Mouse (Mus musculus): Measurements from ENCODE around the gene Me1. TPM values are rescaled to one million over a fixed set of nuclear protein-coding genes. Genes with fewer than 3 reads are reported as not detected.

Me1 gene
- polyA plus RNA-seq, 1 experiment from 2014 or later, result 8.4 TPM

- Histone ChIP-seq H3K27me3 (ENCODE audit: control insufficient read depth, insufficient read depth, low read length) (no peaks in the 10 kb centered on the region), H3K9me3 (ENCODE audit: control insufficient read depth, low read length) (no peaks in the 10 kb centered on the region), H3K4me3 (ENCODE audit: low read length) (no peak overlapping the region), H3K4me2 (replicated peaks; ENCODE audit: low read depth, low read length) (no peak overlapping the region), H3K4me1 (ENCODE audit: control insufficient read depth, insufficient read depth, low read length) (no peaks in the 10 kb centered on the region), H3K9ac (ENCODE audit: low read depth, low read length) (no peak overlapping the region), H3K36me3 (ENCODE audit: control insufficient read depth, insufficient read depth, low read length) (no peaks in the 10 kb centered on the region), H3K27ac (ENCODE audit: low read depth, low read length) (no peak overlapping the region)
- WGBS, result 61% methylated on average over 4 of the region's 4 CpGs
- no peak for ATAC-seq (ENCODE audit: low FRiP score, low TSS enrichment)
Measured at GRCm38 (mm10) chr9:86658347-86658746, 37.4 kb downstream of the Me1 start.

GRCm38 (mm10) chr9:86652194-86652593 is 43.6 kb downstream of the Me1 start:
- no peaks in the 10 kb centered on the region for H3K9me3 ChIP-seq (ENCODE audit: control insufficient read depth, low read length)
- 57% methylated on average over 1 of the region's 1 CpGs for WGBS
- H3K9ac ChIP-seq (ENCODE audit: low read depth, low read length), result no peak overlapping the region
- H3K27me3 ChIP-seq (ENCODE audit: control insufficient read depth, insufficient read depth, low read length), result no peaks in the 10 kb centered on the region
- no peak overlapping the region for H3K27ac ChIP-seq (ENCODE audit: low read depth, low read length)
- no peak for ATAC-seq (ENCODE audit: low FRiP score, low TSS enrichment)
- no peaks in the 10 kb centered on the region for H3K4me1 ChIP-seq (ENCODE audit: control insufficient read depth, insufficient read depth, low read length)
- no peak overlapping the region for H3K4me2 ChIP-seq (replicated peaks; ENCODE audit: low read depth, low read length)
- H3K36me3 ChIP-seq (ENCODE audit: control insufficient read depth, insufficient read depth, low read length), result no peaks in the 10 kb centered on the region
- H3K4me3 ChIP-seq (ENCODE audit: low read length), result no peak overlapping the region

DNA sequence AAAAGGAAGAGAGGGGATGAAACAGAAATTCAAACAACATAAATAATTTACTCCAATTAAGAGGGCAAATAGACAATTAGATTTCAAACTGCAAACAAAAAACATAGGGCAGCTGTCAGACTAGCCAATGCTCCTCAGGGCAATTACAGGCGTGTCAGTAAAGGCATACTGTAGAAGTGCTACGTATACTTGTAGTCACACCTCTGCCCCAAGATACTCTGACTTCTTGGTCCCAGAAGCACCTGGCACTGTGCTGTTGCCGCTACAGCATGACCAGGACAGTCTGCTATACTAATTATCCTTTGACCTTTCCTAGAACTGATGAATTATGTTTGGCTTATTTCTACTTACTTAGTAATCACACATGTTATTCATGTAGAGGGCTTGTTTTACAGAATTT is 44.5 kb downstream of the Me1 start:
- Histone ChIP-seq H3K27ac (ENCODE audit: low read depth, low read length) (no peak overlapping the region), H3K4me2 (replicated peaks; ENCODE audit: low read depth, low read length) (no peak overlapping the region), H3K4me1 (ENCODE audit: control insufficient read depth, insufficient read depth, low read length) (no peaks in the 10 kb centered on the region), H3K4me3 (ENCODE audit: low read length) (no peak overlapping the region), H3K9me3 (ENCODE audit: control insufficient read depth, low read length) (no peaks in the 10 kb centered on the region), H3K27me3 (ENCODE audit: control insufficient read depth, insufficient read depth, low read length) (no peaks in the 10 kb centered on the region), H3K36me3 (ENCODE audit: control insufficient read depth, insufficient read depth, low read length) (no peaks in the 10 kb centered on the region), H3K9ac (ENCODE audit: low read depth, low read length) (no peak overlapping the region)
- WGBS, result 76% methylated on average over 3 of the region's 3 CpGs
- ATAC-seq (ENCODE audit: low FRiP score, low TSS enrichment), result no peak

- WGBS, result 88% methylated on average over 5 of the region's 5 CpGs
- Histone ChIP-seq H3K36me3 (ENCODE audit: control insufficient read depth, insufficient read depth, low read length) (no peaks in the 10 kb centered on the region), H3K9ac (ENCODE audit: low read depth, low read length) (no peak overlapping the region), H3K4me1 (ENCODE audit: control insufficient read depth, insufficient read depth, low read length) (no peaks in the 10 kb centered on the region), H3K27me3 (ENCODE audit: control insufficient read depth, insufficient read depth, low read length) (no peaks in the 10 kb centered on the region), H3K27ac (ENCODE audit: low read depth, low read length) (no peak overlapping the region), H3K4me2 (replicated peaks; ENCODE audit: low read depth, low read length) (no peak overlapping the region), H3K4me3 (ENCODE audit: low read length) (no peak overlapping the region), H3K9me3 (ENCODE audit: control insufficient read depth, low read length) (no peaks in the 10 kb centered on the region)
- ATAC-seq (ENCODE audit: low FRiP score, low TSS enrichment), result no peak
Measured at GRCm38 (mm10) chr9:86650822-86651221, 44.9 kb downstream of the Me1 start.

DNA sequence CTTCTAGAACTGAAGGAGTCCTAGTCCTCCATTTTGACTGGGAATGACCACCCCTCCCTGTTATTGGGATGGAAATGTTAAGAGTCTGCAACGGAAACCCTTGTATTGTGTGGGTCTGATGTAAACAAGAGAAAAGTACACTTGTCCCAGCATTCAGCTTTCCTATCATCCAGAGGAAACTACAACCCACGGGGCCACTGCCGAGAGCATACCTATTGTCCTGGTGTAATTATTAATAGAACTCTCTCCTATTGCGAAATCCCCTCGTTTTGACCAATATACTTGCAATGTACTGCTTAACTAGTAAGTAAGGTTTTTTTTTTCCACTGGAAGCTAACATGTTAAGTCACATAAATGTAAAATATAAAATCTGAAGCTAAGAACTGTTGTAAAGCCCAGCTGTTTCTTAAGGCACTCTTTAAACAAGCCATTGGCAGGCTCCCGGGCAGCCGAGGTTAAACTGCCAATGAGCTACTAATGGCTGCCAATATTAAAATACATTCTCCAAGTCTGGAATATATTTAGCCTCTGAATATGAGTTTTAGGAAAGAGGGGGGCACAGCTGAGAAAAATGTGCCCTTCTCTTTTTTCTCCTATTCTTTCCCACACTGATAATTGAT is 47.7 kb downstream of the Me1 start:
- Histone ChIP-seq H3K36me3 (ENCODE audit: control insufficient read depth, insufficient read depth, low read length) (no peaks in the 10 kb centered on the region), H3K4me3 (ENCODE audit: low read length) (no peak overlapping the region), H3K4me1 (ENCODE audit: control insufficient read depth, insufficient read depth, low read length) (no peaks in the 10 kb centered on the region), H3K9me3 (ENCODE audit: control insufficient read depth, low read length) (no peaks in the 10 kb centered on the region), H3K27me3 (ENCODE audit: control insufficient read depth, insufficient read depth, low read length) (no peaks in the 10 kb centered on the region), H3K9ac (ENCODE audit: low read depth, low read length) (no peak overlapping the region), H3K4me2 (replicated peaks; ENCODE audit: low read depth, low read length) (no peak overlapping the region), H3K27ac (ENCODE audit: low read depth, low read length) (no peak overlapping the region)
- WGBS, result 73% methylated on average over 7 of the region's 7 CpGs
- no peak for ATAC-seq (ENCODE audit: low FRiP score, low TSS enrichment)

GRCm38 (mm10) chr9:86646807-86647206 is 48.9 kb downstream of the Me1 start:
- no peaks in the 10 kb centered on the region for H3K4me1 ChIP-seq (ENCODE audit: control insufficient read depth, insufficient read depth, low read length)
- no peak overlapping the region for H3K4me2 ChIP-seq (replicated peaks; ENCODE audit: low read depth, low read length)
- 9% methylated on average over 1 of the region's 1 CpGs for WGBS
- no peak overlapping the region for H3K4me3 ChIP-seq (ENCODE audit: low read length)
- H3K9me3 ChIP-seq (ENCODE audit: control insufficient read depth, low read length), result no peaks in the 10 kb centered on the region
- no peaks in the 10 kb centered on the region for H3K36me3 ChIP-seq (ENCODE audit: control insufficient read depth, insufficient read depth, low read length)
- H3K9ac ChIP-seq (ENCODE audit: low read depth, low read length), result no peak overlapping the region
- H3K27ac ChIP-seq (ENCODE audit: low read depth, low read length), result no peak overlapping the region
- no peaks in the 10 kb centered on the region for H3K27me3 ChIP-seq (ENCODE audit: control insufficient read depth, insufficient read depth, low read length)
- no peak for ATAC-seq (ENCODE audit: low FRiP score, low TSS enrichment)

DNA sequence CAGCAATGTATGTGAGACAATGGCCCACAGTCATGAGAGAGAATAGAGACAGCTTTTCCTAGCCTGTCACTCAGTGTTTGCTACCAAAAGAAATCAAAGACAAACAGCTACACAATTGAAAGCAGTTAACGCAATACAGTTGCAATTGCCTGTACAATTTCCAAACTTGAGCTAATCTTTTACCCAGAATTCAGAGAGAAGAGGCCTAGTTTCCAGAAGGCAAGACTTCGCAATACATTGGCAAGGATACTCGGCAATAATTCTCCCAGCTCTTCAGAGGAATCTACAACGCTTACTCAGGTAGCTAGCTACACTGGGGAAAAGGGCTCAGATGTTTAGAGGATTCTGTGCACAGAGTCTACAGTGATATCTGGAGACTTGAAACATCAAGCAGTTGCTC is 52.3 kb downstream of the Me1 start:
- Histone ChIP-seq H3K27me3 (ENCODE audit: control insufficient read depth, insufficient read depth, low read length) (no peaks in the 10 kb centered on the region), H3K27ac (ENCODE audit: low read depth, low read length) (no peak overlapping the region), H3K9ac (ENCODE audit: low read depth, low read length) (no peak overlapping the region), H3K36me3 (ENCODE audit: control insufficient read depth, insufficient read depth, low read length) (no peaks in the 10 kb centered on the region), H3K4me2 (replicated peaks; ENCODE audit: low read depth, low read length) (no peak overlapping the region), H3K4me3 (ENCODE audit: low read length) (no peak overlapping the region), H3K4me1 (ENCODE audit: control insufficient read depth, insufficient read depth, low read length) (no peaks in the 10 kb centered on the region), H3K9me3 (ENCODE audit: control insufficient read depth, low read length) (no peaks in the 10 kb centered on the region)
- ATAC-seq (ENCODE audit: low FRiP score, low TSS enrichment), result no peak
- WGBS, result 94% methylated on average over 4 of the region's 4 CpGs

DNA sequence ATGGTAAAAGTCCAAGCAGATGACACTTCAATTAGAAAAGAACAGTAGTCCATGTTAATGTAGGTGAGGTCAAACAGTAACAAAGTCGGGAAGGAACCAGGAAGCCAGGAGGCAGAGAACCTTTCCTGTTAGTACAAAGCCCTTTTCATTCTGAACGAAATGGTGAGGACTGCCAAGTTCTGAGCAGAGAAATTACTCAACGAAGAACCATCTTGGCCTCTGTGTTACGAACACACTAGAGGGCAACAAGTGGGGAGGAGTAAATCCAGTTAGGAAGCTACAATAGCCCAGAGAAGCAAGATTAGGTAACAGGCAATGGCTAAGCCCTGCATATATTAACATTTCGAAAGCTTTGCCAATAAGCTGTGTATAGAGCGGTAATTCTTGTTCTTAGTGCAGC is 57.0 kb downstream of the Me1 start:
- H3K27ac ChIP-seq (ENCODE audit: low read depth, low read length), result no peak overlapping the region
- H3K4me1 ChIP-seq (ENCODE audit: control insufficient read depth, insufficient read depth, low read length), result no peaks in the 10 kb centered on the region
- H3K4me2 ChIP-seq (replicated peaks; ENCODE audit: low read depth, low read length), result no peak overlapping the region
- no peak overlapping the region for H3K9ac ChIP-seq (ENCODE audit: low read depth, low read length)
- WGBS, result 80% methylated on average over 6 of the region's 6 CpGs
- no peaks in the 10 kb centered on the region for H3K9me3 ChIP-seq (ENCODE audit: control insufficient read depth, low read length)
- no peak overlapping the region for H3K4me3 ChIP-seq (ENCODE audit: low read length)
- no peaks in the 10 kb centered on the region for H3K27me3 ChIP-seq (ENCODE audit: control insufficient read depth, insufficient read depth, low read length)
- H3K36me3 ChIP-seq (ENCODE audit: control insufficient read depth, insufficient read depth, low read length), result no peaks in the 10 kb centered on the region
- ATAC-seq (ENCODE audit: low FRiP score, low TSS enrichment), result no peak

DNA sequence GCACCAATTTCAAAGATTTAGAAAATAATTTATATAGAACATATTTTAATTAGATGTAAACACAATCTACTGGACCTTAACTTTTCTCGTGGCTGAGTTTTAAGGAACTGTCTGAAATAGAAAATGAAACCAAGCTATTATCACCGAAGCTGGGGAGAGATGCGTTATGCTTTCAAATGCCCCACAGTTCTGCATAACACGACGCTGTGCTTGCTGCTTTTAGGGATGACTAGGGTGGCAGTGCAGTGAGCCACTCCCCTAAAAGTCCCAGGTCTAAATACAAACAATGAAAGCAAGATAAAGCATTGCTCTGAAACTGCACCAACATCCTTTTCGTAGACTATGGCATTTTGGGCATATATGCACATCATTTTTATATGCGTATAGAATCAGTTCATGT is 64.6 kb downstream of the Me1 start:
- 89% methylated on average over 7 of the region's 7 CpGs for whole genome bisulfite sequencing
- Histone ChIP-seq H3K27ac (ENCODE audit: low read depth, low read length) (no peak overlapping the region), H3K36me3 (ENCODE audit: control insufficient read depth, insufficient read depth, low read length) (no peaks in the 10 kb centered on the region), H3K4me2 (replicated peaks; ENCODE audit: low read depth, low read length) (no peak overlapping the region), H3K9me3 (ENCODE audit: control insufficient read depth, low read length) (no peaks in the 10 kb centered on the region), H3K4me3 (ENCODE audit: low read length) (no peak overlapping the region), H3K27me3 (ENCODE audit: control insufficient read depth, insufficient read depth, low read length) (no peaks in the 10 kb centered on the region), H3K4me1 (ENCODE audit: control insufficient read depth, insufficient read depth, low read length) (no peaks in the 10 kb centered on the region), H3K9ac (ENCODE audit: low read depth, low read length) (no peak overlapping the region)
- no peak for ATAC-seq (ENCODE audit: low FRiP score, low TSS enrichment)
